10 mouse cellular contexts compared by ENCODE assay signal in genomic region chr12:52448218-52448617, GRCm38 (mm10). TPM values are rescaled to one million over a fixed set of nuclear protein-coding genes. Genes with fewer than 3 reads are reported as not detected.
DNase-seq lines count a peak whose midpoint lies in the region; ATAC-seq and TF ChIP-seq lines count a peak whose summit lies in the region.
"Had no signal": no experiment of that assay in that cellular context is flagged by ENCODE, and none has a peak within 500 bp of the region (broad histone marks: within the 10 kb centered on the region; RNA-seq: fewer than 3 reads in every experiment).

No protein-coding gene starts in this region.

- no peak for ATAC-seq in hindbrain, embryonic 11.5 days (ENCODE audit: low FRiP score)

- no peak overlapping the region for H3K4me3 ChIP-seq in hindbrain, embryonic 11.5 days (ENCODE audit: low read depth, low read length)
- no peak overlapping the region for H3K4me3 ChIP-seq in layer of hippocampus, adult 2 months
- H3K4me3 ChIP-seq: hindbrain, embryonic 12.5 days had no signal

- TF ChIP-seq CTCF in layer of hippocampus, adult 2 months (conservative IDR thresholded peaks at IDR 0.05) = no peak

- H3K27ac ChIP-seq in hindbrain, embryonic 11.5 days (ENCODE audit: low read depth, low read length) = no peak overlapping the region
- H3K27ac ChIP-seq in layer of hippocampus, adult 2 months = no peak overlapping the region
- H3K27ac ChIP-seq: hindbrain, embryonic 12.5 days had no signal

- intact Hi-C loops in heart, postnatal 14 days (cut with DNase I) = no loop called here

- no peaks in the 10 kb centered on the region for H3K36me3 ChIP-seq in hindbrain, embryonic 11.5 days (ENCODE audit: control insufficient read depth, insufficient read depth, low read length)
- H3K36me3 ChIP-seq: hindbrain, embryonic 12.5 days had no signal

- H3K9ac ChIP-seq in hindbrain, embryonic 11.5 days (ENCODE audit: low read depth, low read length) = no peak overlapping the region
- H3K9ac ChIP-seq: hindbrain, embryonic 12.5 days had no signal

- no peaks in the 10 kb centered on the region for H3K4me1 ChIP-seq in hindbrain, embryonic 11.5 days (replicated peaks; ENCODE audit: control insufficient read depth, insufficient read depth, low read length)
- H3K4me1 ChIP-seq: hindbrain, embryonic 12.5 days had no signal

- WGBS in large intestine, adult 2 months = 7% methylated on average over 1 of the region's 1 CpGs
- WGBS in hindbrain, embryonic 11.5 days = 87% methylated on average over 1 of the region's 1 CpGs

- no peaks in the 10 kb centered on the region for H3K9me3 ChIP-seq in hindbrain, embryonic 11.5 days (ENCODE audit: control insufficient read depth, low read length)
- H3K9me3 ChIP-seq: hindbrain, embryonic 12.5 days had no signal

- H3K27me3 ChIP-seq in hindbrain, embryonic 11.5 days (ENCODE audit: control insufficient read depth, insufficient read depth, low read length) = no peaks in the 10 kb centered on the region
- H3K27me3 ChIP-seq: hindbrain, embryonic 12.5 days had no signal

- H3K4me2 ChIP-seq in hindbrain, embryonic 11.5 days (replicated peaks; ENCODE audit: low read depth, low read length) = no peak overlapping the region
- H3K4me2 ChIP-seq: hindbrain, embryonic 12.5 days had no signal

- DNase-seq in cerebellum, adult 18-20 months = peak; percentile 7 to 11
- no peak for DNase-seq in cerebellum, adult 8-10 months
- peak; percentile 32 for DNase-seq in 3T3-L1 (ENCODE audit: low read depth, low spot score)
- DNase-seq in heart, postnatal 14 days = peak; percentile 13 to 26
- DNase-seq in large intestine, adult 2 months (ENCODE audit: low read depth, low spot score) = peak; percentile 85
- DNase-seq in right cerebral cortex, postnatal 25 days = no peak
- DNase-seq in hindbrain, embryonic 11.5 days (ENCODE audit: low spot score) = no peak
- no peak for DNase-seq in layer of hippocampus, adult 2 months (ENCODE audit: low spot score in 2 of 2)
- DNase-seq: B cell, adult 2 months had no signal

RNA-seq across cellular contexts. Expression of gene Arhgap5, which starts 55.6 kb away (rescaled TPM):
- total RNA-seq in heart, postnatal 14 days (2021) = 10 to 100 TPM; 79.2 to 81.0 TPM
- 5.3 and 9.0 TPM in 2 replicates for polyA plus RNA-seq in large intestine, adult 2 months (2012; rRNA removed)
- 55.9 and 59.4 TPM in 2 replicates for polyA plus RNA-seq in hindbrain, embryonic 11.5 days (2014; fragmentation: Nextera tagmentation; extraction: Ambion mirVana)
- 100 to 1,000 TPM; 127 to 140 TPM for total RNA-seq in layer of hippocampus, adult 2 months (2021)

Comparison
In these comparisons a context has a peak if more than half of its experiments do, and no peak if none do; other contexts are left out.
1. DNase-seq: peak in cerebellum, adult 18-20 months (2 of 2), 3T3-L1 (single experiment), heart, postnatal 14 days (2 of 2) and large intestine, adult 2 months (single experiment); none in cerebellum, adult 8-10 months (single experiment), right cerebral cortex, postnatal 25 days (single experiment), hindbrain, embryonic 11.5 days (single experiment) and layer of hippocampus, adult 2 months (0 of 2).